Mouse (Mus musculus): ENCODE measurements around the gene Ddx23. TPM values are rescaled to one million over a fixed set of nuclear protein-coding genes. Genes with fewer than 3 reads are reported as not detected.

The Ddx23 gene
- total and polyA plus RNA-seq, 3 experiments, result 194 to 252 (median 213) TPM

GRCm38 (mm10) chr15:98634541-98635081 lies 28.1 kb downstream of the Ddx23 start:
- peak; percentile 80 for DNase-seq (ENCODE audit: low read depth, low spot score)
- TF ChIP-seq E2F4 (IDR thresholded peaks at IDR 0.05; ENCODE audit: borderline replicate concordance, low read depth, low read length) (no peak), POLR2A (IDR thresholded peaks at IDR 0.05; ENCODE audit: control insufficient read depth in 1 of 2, insufficient read depth in 1 of 2, low read depth in 1 of 2, low read length in 2 of 2, poor library complexity in 1 of 2) (peak in 1 of 2 experiments; percentile 62; a peak in 2 of 4 replicates), MXI1 (IDR thresholded peaks at IDR 0.05; ENCODE audit: low read depth, low read length) (0 out of 2 replicates have a peak, but pooled peaks have one; percentile 19), MAZ (IDR thresholded peaks at IDR 0.05; ENCODE audit: low read depth, low read length) (peak; percentile 20; the same call in 1 of the 2 replicates)
- Histone ChIP-seq H3K27me3 (ENCODE audit: control insufficient read depth in 1 of 2, insufficient read depth in 2 of 2, low read length in 2 of 2) (peaks cover 2 to 3% of the 10 kb centered on the region in 2 experiments; a peak in 3 of 4 replicates), H3K27ac (ENCODE audit: control insufficient read depth, low read depth, low read length) (no peak overlapping the region), H3K9ac (ENCODE audit: control insufficient read depth, low read depth, low read length, poor library complexity, severe bottlenecking) (peak overlapping the region; percentile 68), H3K4me3 (ENCODE audit: control insufficient read depth in 1 of 2, insufficient read depth in 1 of 2, low read depth in 2 of 2, low read length in 2 of 2) (peak overlapping the region; percentile 58 to 90), H3K79me2 (ENCODE audit: control insufficient read depth, insufficient read depth, low read length, poor library complexity) (no peaks in the 10 kb centered on the region; the same call in 1 of the 2 replicates), H3K36me3 (ENCODE audit: control insufficient read depth in 1 of 2, insufficient read depth in 2 of 2, low read length in 2 of 2) (peaks cover 0 to 11% of the 10 kb centered on the region in 2 experiments; a peak in 2 of 4 replicates), H3K4me1 (ENCODE audit: control insufficient read depth in 1 of 2, insufficient read depth in 2 of 2, low read length in 2 of 2) (peaks cover 0 to 17% of the 10 kb centered on the region in 2 experiments; a peak in 3 of 4 replicates), H3K9me3 (replicated peaks; ENCODE audit: insufficient read depth, low read length) (no peaks in the 10 kb centered on the region)

GRCm38 (mm10) chr15:98633822-98634470 lies 28.7 kb downstream of the Ddx23 start:
- H3K9ac ChIP-seq (ENCODE audit: control insufficient read depth, low read depth, low read length, poor library complexity, severe bottlenecking), result peak overlapping the region; percentile 68
- no peaks in the 10 kb centered on the region for H3K9me3 ChIP-seq (replicated peaks; ENCODE audit: insufficient read depth, low read length)
- no peaks in the 10 kb centered on the region; the same call in 1 of the 2 replicates for H3K79me2 ChIP-seq (ENCODE audit: control insufficient read depth, insufficient read depth, low read length, poor library complexity)
- TF ChIP-seq NRF1 (IDR thresholded peaks at IDR 0.05; ENCODE audit: insufficient read depth, low read depth, low read length, poor library complexity, severe bottlenecking), result no peak
- TF ChIP-seq ELF1 (IDR thresholded peaks at IDR 0.05; ENCODE audit: low read depth, low read length), result 0 out of 2 replicates have a peak, but pooled peaks have one; percentile 30
- TF ChIP-seq CTCF (IDR thresholded peaks at IDR 0.05 in 2 of 3, conservative IDR thresholded peaks at IDR 0.05 in 1 of 3; ENCODE audit: control insufficient read depth in 1 of 3, insufficient read depth in 1 of 3, low read depth in 2 of 3, low read length in 3 of 3, poor library complexity in 1 of 3, severe bottlenecking in 1 of 3), result no peak
- no peak for TF ChIP-seq ETS1 (IDR thresholded peaks at IDR 0.05; ENCODE audit: low read depth, low read length)
- TF ChIP-seq MYC (IDR thresholded peaks at IDR 0.05; ENCODE audit: low read depth, low read length), result 0 out of 2 replicates have a peak, but pooled peaks have one; percentile 21
- TF ChIP-seq MAZ (IDR thresholded peaks at IDR 0.05; ENCODE audit: low read depth, low read length), result 0 out of 2 replicates have a peak, but pooled peaks have one; percentile 28
- peaks cover 0 to 17% of the 10 kb centered on the region in 2 experiments; a peak in 3 of 4 replicates for H3K4me1 ChIP-seq (ENCODE audit: control insufficient read depth in 1 of 2, insufficient read depth in 2 of 2, low read length in 2 of 2)
- H3K27ac ChIP-seq (ENCODE audit: control insufficient read depth, low read depth, low read length), result no peak overlapping the region
- DNase-seq (ENCODE audit: low read depth, low spot score), result no peak
- H3K27me3 ChIP-seq (ENCODE audit: control insufficient read depth in 1 of 2, insufficient read depth in 2 of 2, low read length in 2 of 2), result peaks cover 2 to 4% of the 10 kb centered on the region in 2 experiments; a peak in 3 of 4 replicates
- peaks cover 0 to 11% of the 10 kb centered on the region in 2 experiments; a peak in 2 of 4 replicates for H3K36me3 ChIP-seq (ENCODE audit: control insufficient read depth in 1 of 2, insufficient read depth in 2 of 2, low read length in 2 of 2)
- H3K4me3 ChIP-seq (ENCODE audit: control insufficient read depth in 1 of 2, insufficient read depth in 1 of 2, low read depth in 2 of 2, low read length in 2 of 2), result peak overlapping the region; percentile 58 to 90

- Histone ChIP-seq H3K27ac (ENCODE audit: control insufficient read depth, low read depth, low read length) (no peak overlapping the region), H3K9ac (ENCODE audit: control insufficient read depth, low read depth, low read length, poor library complexity, severe bottlenecking) (no peak overlapping the region), H3K36me3 (ENCODE audit: control insufficient read depth in 1 of 2, insufficient read depth in 2 of 2, low read length in 2 of 2) (peaks cover 0 to 11% of the 10 kb centered on the region in 2 experiments; a peak in 2 of 4 replicates), H3K9me3 (replicated peaks; ENCODE audit: insufficient read depth, low read length) (no peaks in the 10 kb centered on the region), H3K79me2 (ENCODE audit: control insufficient read depth, insufficient read depth, low read length, poor library complexity) (no peaks in the 10 kb centered on the region; the same call in 1 of the 2 replicates), H3K4me1 (ENCODE audit: control insufficient read depth in 1 of 2, insufficient read depth in 2 of 2, low read length in 2 of 2) (peaks cover 0 to 17% of the 10 kb centered on the region in 2 experiments; a peak in 3 of 4 replicates), H3K4me3 (ENCODE audit: control insufficient read depth in 1 of 2, insufficient read depth in 1 of 2, low read depth in 2 of 2, low read length in 2 of 2) (no peak overlapping the region), H3K27me3 (ENCODE audit: control insufficient read depth in 1 of 2, insufficient read depth in 2 of 2, low read length in 2 of 2) (peaks cover 7 to 13% of the 10 kb centered on the region in 2 experiments)
- no peak for TF ChIP-seq ELF1 (IDR thresholded peaks at IDR 0.05; ENCODE audit: low read depth, low read length)
- no peak for TF ChIP-seq POLR2AphosphoS5 (IDR thresholded peaks at IDR 0.05; ENCODE audit: borderline replicate concordance, low read depth, low read length)
- 0 out of 2 replicates have a peak, but pooled peaks have one; percentile 20 for TF ChIP-seq SIN3A (IDR thresholded peaks at IDR 0.05; ENCODE audit: low read length)
- peak; percentile 49 for DNase-seq (ENCODE audit: low read depth, low spot score)
Observed at GRCm38 (mm10) chr15:98632921-98633320, 29.8 kb downstream of the Ddx23 start.

Data from MEL (cell line).